Mouse (Mus musculus) adrenal gland, postnatal 36 days (tissue): Measurements from ENCODE around the gene Lgals2. TPM values are rescaled to one million over a fixed set of nuclear protein-coding genes. Genes with fewer than 3 reads are reported as not detected.

Source experiments
- DNase-seq, 2 experiments: peaks; one replicate each; pipeline ENCODE4 v3.0.0; 2021; ENCODE audit warnings: mixed read lengths in 1 of 2
- total RNA-seq, 2 experiments: library from RNA; stranded (reverse); gene quantifications; 2 replicates each; pipeline ENCODE4 v1.2.3; 2021

Lgals2 gene
- total RNA-seq, 2 experiments from 2014 or later: 0.53 to 0.56 TPM

- DNase-seq: peak; percentile 49 to 63
Measured at GRCm38 (mm10) chr15:78843581-78844469, 11.5 kb downstream of the Lgals2 start.

- DNase-seq: peak; percentile 83 to 92
Measured at GRCm38 (mm10) chr15:78842371-78843163, 12.8 kb downstream of the Lgals2 start, which contains the start of gene Cdc42ep1. TSS of gene Cdc42ep1 (plus strand) at chr15:78842624.

GRCm38 (mm10) chr15:78841161-78841790, 14.1 kb downstream of the Lgals2 start:
- no peak for DNase-seq

- DNase-seq: no peak
Measured at GRCm38 (mm10) chr15:78840751-78841150, 14.6 kb downstream of the Lgals2 start.

GRCm38 (mm10) chr15:78840241-78840640, 15.1 kb downstream of the Lgals2 start:
- peak in 1 of 2 experiments; percentile 47 for DNase-seq

- DNase-seq: no peak
Measured at GRCm38 (mm10) chr15:78839744-78840143, 15.6 kb downstream of the Lgals2 start.

- peak; percentile 60 to 79 for DNase-seq
Measured at GRCm38 (mm10) chr15:78836086-78836621, 19.2 kb downstream of the Lgals2 start.

- DNase-seq: peak in 1 of 2 experiments; percentile 74
Measured at GRCm38 (mm10) chr15:78835200-78836085, 19.9 kb downstream of the Lgals2 start.

- DNase-seq: no peak
Measured at GRCm38 (mm10) chr15:78834233-78835005, 20.9 kb downstream of the Lgals2 start.

GRCm38 (mm10) chr15:78833582-78833981, 21.7 kb downstream of the Lgals2 start:
- no peak for DNase-seq

GRCm38 (mm10) chr15:78832701-78833123, 22.6 kb downstream of the Lgals2 start:
- DNase-seq: peak; percentile 91 to 93

GRCm38 (mm10) chr15:78831720-78832657, 23.3 kb downstream of the Lgals2 start:
- peak; percentile 48 to 74 for DNase-seq

GRCm38 (mm10) chr15:78830742-78831719, 24.3 kb downstream of the Lgals2 start:
- DNase-seq: no peak

- no peak for DNase-seq
Measured at GRCm38 (mm10) chr15:78829636-78830035, 25.7 kb downstream of the Lgals2 start.

GRCm38 (mm10) chr15:78828315-78828714, 27.0 kb downstream of the Lgals2 start:
- no peak for DNase-seq

GRCm38 (mm10) chr15:78826213-78827204, 28.8 kb downstream of the Lgals2 start:
- peak; percentile 76 to 82 for DNase-seq

- no peak for DNase-seq
Measured at GRCm38 (mm10) chr15:78816074-78816391, 39.3 kb downstream of the Lgals2 start.
